Comparison of ENCODE assay signal across 10 mouse cellular contexts in the genomic region with DNA sequence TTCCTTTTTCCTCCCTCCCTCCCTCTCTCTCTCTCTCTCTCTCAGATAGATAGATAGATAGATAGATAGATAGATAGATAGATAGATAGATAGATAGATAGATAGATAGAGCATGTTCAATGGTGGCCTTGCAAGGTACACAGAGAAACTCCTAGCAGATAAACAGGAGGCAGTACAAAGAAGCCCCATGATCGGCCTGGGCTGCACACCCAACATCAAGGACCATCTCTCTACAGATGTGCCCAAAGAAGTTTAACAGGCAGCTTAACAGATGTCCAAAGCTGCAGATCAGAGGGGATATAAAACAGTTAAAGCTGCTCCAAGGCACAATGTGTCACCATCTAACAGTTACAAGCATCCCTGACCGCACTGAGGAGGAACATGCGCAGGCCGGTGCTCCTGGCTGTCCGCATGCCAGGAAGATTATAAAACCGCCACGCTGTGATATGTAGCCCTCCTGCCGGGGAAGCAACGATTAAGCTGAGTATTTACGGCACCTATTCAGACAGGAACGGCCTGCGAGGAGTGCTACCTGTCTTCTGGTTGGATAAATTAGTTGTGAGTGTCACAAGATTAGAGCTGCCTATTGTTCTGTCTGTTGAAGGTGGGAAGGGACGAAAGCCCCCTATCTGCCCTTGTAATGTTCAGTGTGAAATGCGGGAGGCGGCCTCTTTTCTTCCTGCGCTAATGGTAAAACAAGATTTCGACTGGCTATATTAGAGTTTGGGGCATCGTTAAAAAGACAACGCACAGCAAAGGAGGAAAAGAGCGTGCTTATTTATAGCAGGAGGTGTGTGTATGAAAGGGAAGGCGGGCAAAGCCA.
A peak's percentile ranks its signal among the peaks of the same experiment; 100 is the strongest.
DNase-seq lines count a peak whose midpoint lies in the region; ATAC-seq lines count a peak whose summit lies in the region.
"Had no signal": no experiment of that assay in that cellular context is flagged by ENCODE, and none has a peak within 500 bp of the region (broad histone marks: within the 10 kb centered on the region; RNA-seq: fewer than 3 reads in every experiment).

No protein-coding gene starts in this region.

- H3K4me2 ChIP-seq in embryonic facial prominence, embryonic 13.5 days = peak overlapping the region; percentile 23; the same call in 1 of the 2 replicates
- peak overlapping the region; percentile 20; the same call in 1 of the 2 replicates for H3K4me2 ChIP-seq in limb, embryonic 11.5 days (ENCODE audit: low read depth, severe bottlenecking)

- H3K27me3 ChIP-seq in heart, embryonic 10.5 days (ENCODE audit: insufficient read depth, poor library complexity, severe bottlenecking) = peaks cover 14% of the 10 kb centered on the region
- 0 out of 2 replicates have a peak, but pooled peaks cover 10% of the 10 kb centered on the region for H3K27me3 ChIP-seq in embryonic facial prominence, embryonic 13.5 days
- H3K27me3 ChIP-seq in limb, embryonic 11.5 days (ENCODE audit: control insufficient read depth, insufficient read depth, low read length) = peaks cover 8% of the 10 kb centered on the region; the same call in 1 of the 2 replicates
- H3K27me3 ChIP-seq: CH12.LX had no signal

- H3K36me3 ChIP-seq in heart, embryonic 10.5 days = no peaks in the 10 kb centered on the region
- no peaks in the 10 kb centered on the region for H3K36me3 ChIP-seq in embryonic facial prominence, embryonic 13.5 days
- no peaks in the 10 kb centered on the region for H3K36me3 ChIP-seq in limb, embryonic 11.5 days (ENCODE audit: control insufficient read depth, insufficient read depth, low read length)

- no peak for DNase-seq in heart, embryonic 10.5 days (ENCODE audit: low spot score)
- no peak for DNase-seq in heart, postnatal 25 days (ENCODE audit: low spot score)
- peak; percentile 51 for DNase-seq in R1 (ENCODE audit: low read depth, low spot score)
- DNase-seq in limb, embryonic 11.5 days (ENCODE audit: low spot score) = peak; percentile 56
- DNase-seq in right cerebral cortex, adult 18-20 months = no peak
- DNase-seq in lung, postnatal 25 days (ENCODE audit: low spot score) = no peak
- no peak for DNase-seq in layer of hippocampus, adult 8-10 months (ENCODE audit: low spot score in 2 of 2)

- ATAC-seq in embryonic facial prominence, embryonic 13.5 days (ENCODE audit: insufficient number of reproducible peaks, insufficient read depth, low FRiP score, low TSS enrichment, low read depth) = no peak
- no peak for ATAC-seq in limb, embryonic 11.5 days (ENCODE audit: insufficient number of reproducible peaks, low FRiP score, low TSS enrichment, low read depth)

- H3K9ac ChIP-seq in embryonic facial prominence, embryonic 13.5 days = no peak overlapping the region
- no peak overlapping the region for H3K9ac ChIP-seq in limb, embryonic 11.5 days (ENCODE audit: low read length)

- intact Hi-C loops in heart, postnatal 25 days (cut with DNase I) = no loop called here

- H3K27ac ChIP-seq in heart, embryonic 10.5 days = no peak overlapping the region
- H3K27ac ChIP-seq in embryonic facial prominence, embryonic 13.5 days = no peak overlapping the region
- no peak overlapping the region for H3K27ac ChIP-seq in limb, embryonic 11.5 days (replicated peaks; ENCODE audit: low read depth, low read length)

- H3K4me1 ChIP-seq in heart, embryonic 10.5 days = no peaks in the 10 kb centered on the region
- peaks cover 10% of the 10 kb centered on the region; the same call in 1 of the 2 replicates for H3K4me1 ChIP-seq in embryonic facial prominence, embryonic 13.5 days
- H3K4me1 ChIP-seq in limb, embryonic 11.5 days (ENCODE audit: control insufficient read depth, insufficient read depth, low read length) = no peaks in the 10 kb centered on the region
- H3K4me1 ChIP-seq: megakaryocyte, embryonic 14.5 days had no signal

- no peaks in the 10 kb centered on the region for H3K9me3 ChIP-seq in heart, embryonic 10.5 days
- no peaks in the 10 kb centered on the region for H3K9me3 ChIP-seq in embryonic facial prominence, embryonic 13.5 days
- H3K9me3 ChIP-seq in limb, embryonic 11.5 days (ENCODE audit: control insufficient read depth, low read length) = no peaks in the 10 kb centered on the region
- H3K9me3 ChIP-seq: megakaryocyte, embryonic 14.5 days had no signal

- H3K4me3 ChIP-seq in heart, embryonic 10.5 days = peak overlapping the region; percentile 28; the same call in 1 of the 2 replicates
- no peak overlapping the region for H3K4me3 ChIP-seq in embryonic facial prominence, embryonic 13.5 days
- no peak overlapping the region for H3K4me3 ChIP-seq in limb, embryonic 11.5 days (ENCODE audit: low read depth, low read length)
- H3K4me3 ChIP-seq: megakaryocyte, embryonic 14.5 days had no signal

- WGBS in heart, embryonic 10.5 days = 33% methylated on average over 21 of the region's 21 CpGs
- 35% methylated on average over 21 of the region's 21 CpGs for WGBS in embryonic facial prominence, embryonic 13.5 days
- WGBS in limb, embryonic 11.5 days = 6% methylated on average over 21 of the region's 21 CpGs

Comparison
In these comparisons a context has a peak if more than half of its experiments do, and no peak if none do; other contexts are left out.
1. DNase-seq: peak in R1 (single experiment) and limb, embryonic 11.5 days (single experiment); none in heart, embryonic 10.5 days (single experiment), heart, postnatal 25 days (single experiment), right cerebral cortex, adult 18-20 months (single experiment), lung, postnatal 25 days (single experiment) and layer of hippocampus, adult 8-10 months (0 of 2).